Mouse (Mus musculus) heart, embryonic 12.5 days (tissue): ENCODE results near the gene a. TPM values are rescaled to one million over a fixed set of nuclear protein-coding genes. Genes with fewer than 3 reads are reported as not detected.
A peak's percentile ranks its signal among the peaks of the same experiment; 100 is the strongest.

Source experiments
- ATAC-seq: fragments of 200-750 bp; cut with Nextera tagmentation; 2 replicates; pipeline ENCODE4 v1.8.0; 2017; ENCODE audit warnings: moderate TSS enrichment, moderate library complexity; ENCODE audit not compliant: insufficient number of reproducible peaks, low FRiP score
- H3K27ac ChIP-seq: fragments of 300-500 bp; sonication (generic); 2 replicates; pipeline ENCODE4 v1.5.1; 2016; ENCODE audit warnings: mild to moderate bottlenecking, moderate library complexity; ENCODE audit not compliant: poor library complexity, severe bottlenecking
- H3K27me3 ChIP-seq: fragments of 300-500 bp; sonication (generic); replicated peaks from 2 replicates; pipeline ENCODE4 v1.6.1; 2016; ENCODE audit warnings: mild to moderate bottlenecking, moderate library complexity
- H3K36me3 ChIP-seq: fragments of 300-500 bp; sonication (generic); 2 replicates; pipeline ENCODE4 v1.6.1; 2016; ENCODE audit warnings: mild to moderate bottlenecking, moderate library complexity
- H3K4me1 ChIP-seq: fragments of 300-500 bp; sonication (generic); replicated peaks from 2 replicates; pipeline ENCODE4 v1.6.1; 2016; ENCODE audit warnings: mild to moderate bottlenecking
- H3K4me2 ChIP-seq: fragments of 300-500 bp; sonication (generic); 2 replicates; pipeline ENCODE4 v1.6.1; 2016; ENCODE audit warnings: mild to moderate bottlenecking, moderate library complexity
- H3K4me3 ChIP-seq: fragments of 300-500 bp; sonication (generic); 2 replicates; pipeline ENCODE4 v1.5.1; 2016; ENCODE audit warnings: mild to moderate bottlenecking
- H3K9ac ChIP-seq: fragments of 300-500 bp; sonication (generic); 2 replicates; pipeline ENCODE4 v1.6.1; 2016; ENCODE audit warnings: mild to moderate bottlenecking, moderate library complexity
- H3K9me3 ChIP-seq: fragments of 300-500 bp; sonication (generic); replicated peaks from 2 replicates; pipeline ENCODE4 v1.6.1; 2016; ENCODE audit warnings: mild to moderate bottlenecking, moderate library complexity
- WGBS: fragments of 180-500 bp; shearing (Covaris S2); methylation state at CpG from one replicate; pipeline ENCODE4 v1.1.7; 2016; 5-methylcytosine and 5-hydroxymethylcytosine counted together
- polyA plus RNA-seq: library from polyadenylated mRNA; unstranded; fragments of >200 nt; fragmentation: Nextera tagmentation; extraction: Ambion mirVana; gene quantifications from 2 replicates; pipeline ENCODE4 v1.2.1, GENCODE M21; 2016

a gene
- polyA plus RNA-seq, 1 experiment from 2014 or later = not detected

DNA sequence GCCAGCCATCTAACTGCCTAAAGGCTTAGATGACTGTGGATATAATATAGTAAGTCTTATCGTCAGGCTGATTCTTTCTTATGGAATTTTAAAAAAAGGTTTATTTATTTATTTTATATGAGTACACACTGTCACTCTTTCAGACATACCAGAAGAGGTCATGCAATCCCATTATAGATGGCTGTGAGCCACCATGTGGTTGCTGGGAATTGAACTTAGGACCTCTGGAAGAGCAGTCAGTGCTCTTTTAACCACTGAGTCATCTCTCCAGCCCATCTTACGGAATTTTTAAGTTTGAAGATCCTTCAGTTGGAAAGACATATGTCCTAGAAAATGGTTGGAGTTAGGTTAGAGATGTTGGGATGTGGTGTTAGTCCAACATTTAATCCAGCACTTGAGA lies 22.2 kb downstream of the a start:
- Histone ChIP-seq H3K27ac (no peak overlapping the region), H3K9me3 (no peaks in the 10 kb centered on the region), H3K4me2 (no peak overlapping the region), H3K4me3 (no peak overlapping the region), H3K4me1 (peaks cover 43% of the 10 kb centered on the region), H3K27me3 (no peaks in the 10 kb centered on the region), H3K9ac (no peak overlapping the region), H3K36me3 (no peaks in the 10 kb centered on the region)
- no peak for ATAC-seq
- WGBS = 92% methylated on average over 2 of the region's 2 CpGs

DNA sequence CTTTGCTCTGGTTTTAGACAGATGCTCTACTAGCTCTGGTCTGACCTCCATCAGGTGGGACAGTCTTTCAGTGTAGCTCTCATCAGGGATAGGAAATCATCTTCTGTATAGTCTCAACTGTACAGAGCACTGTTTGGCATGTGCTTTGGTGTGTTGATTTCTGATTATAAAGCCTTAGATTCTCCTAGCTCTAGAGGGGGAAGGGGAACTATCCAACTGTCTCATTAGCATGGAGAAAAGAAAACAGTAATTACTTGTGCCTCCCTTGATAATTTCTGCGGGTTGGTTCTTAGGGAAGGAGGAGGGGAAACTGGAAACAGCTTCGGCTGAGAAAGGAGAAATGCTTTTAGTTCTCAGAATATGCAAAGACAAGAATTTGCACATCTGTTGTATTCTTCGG lies 25.9 kb downstream of the a start:
- WGBS = 53% methylated on average over 3 of the region's 3 CpGs

DNA sequence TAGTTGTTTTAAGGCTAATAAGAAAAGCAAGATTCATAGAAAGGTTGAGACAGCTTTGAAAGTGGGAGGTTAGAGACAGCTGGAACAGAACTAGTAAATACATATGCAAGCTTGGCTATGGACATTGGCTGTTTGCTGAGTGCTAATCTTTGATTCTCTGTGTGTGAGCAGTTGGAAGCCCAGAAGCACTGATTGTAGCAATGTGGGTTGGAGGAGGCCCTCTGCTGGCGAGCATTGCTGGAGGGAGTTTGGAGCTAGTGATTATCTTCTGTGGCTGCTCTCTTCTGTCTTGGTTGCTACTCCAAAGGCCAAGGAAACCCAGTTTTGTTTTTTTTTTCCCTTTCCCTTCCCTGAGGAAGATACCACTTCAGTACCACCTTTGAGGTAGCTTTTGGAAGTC lies 26.6 kb downstream of the a start:
- Histone ChIP-seq H3K9me3 (no peaks in the 10 kb centered on the region), H3K4me3 (no peak overlapping the region), H3K36me3 (no peaks in the 10 kb centered on the region), H3K27ac (no peak overlapping the region), H3K4me1 (peaks cover 52% of the 10 kb centered on the region), H3K9ac (no peak overlapping the region), H3K27me3 (no peaks in the 10 kb centered on the region), H3K4me2 (no peak overlapping the region)
- no peak for ATAC-seq
- WGBS = 9% methylated on average over 1 of the region's 1 CpGs

More for the DNA sequence above, 25.9 kb downstream of the a start:
- Histone ChIP-seq H3K9me3 (no peaks in the 10 kb centered on the region), H3K4me3 (no peak overlapping the region), H3K9ac (no peak overlapping the region), H3K4me2 (no peak overlapping the region), H3K27ac (peak overlapping the region; percentile 8; the same call in 1 of the 2 replicates), H3K36me3 (no peaks in the 10 kb centered on the region), H3K4me1 (peaks cover 54% of the 10 kb centered on the region), H3K27me3 (no peaks in the 10 kb centered on the region)
- no peak for ATAC-seq

DNA sequence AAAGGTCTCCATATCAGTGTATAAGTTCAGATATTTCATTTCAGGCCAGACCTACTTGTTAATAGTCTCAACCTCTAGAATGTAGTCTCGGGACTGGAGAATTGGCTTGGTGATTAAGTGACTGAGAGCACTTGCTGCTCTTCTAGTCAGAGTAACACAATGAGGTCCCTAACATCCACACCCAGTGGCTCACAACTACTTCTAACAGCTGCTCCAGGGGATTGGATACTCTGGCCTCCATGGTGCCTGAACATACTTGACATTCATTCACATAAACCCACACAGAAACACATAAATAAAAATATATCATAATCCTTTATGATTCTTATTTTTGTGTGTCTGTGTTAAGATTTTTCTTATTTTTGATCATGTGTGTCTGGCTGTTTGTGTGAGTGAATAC lies 27.4 kb downstream of the a start:
- WGBS = 65% methylated on average over 1 of the region's 1 CpGs
- Histone ChIP-seq H3K27me3 (no peaks in the 10 kb centered on the region), H3K36me3 (no peaks in the 10 kb centered on the region), H3K9me3 (no peaks in the 10 kb centered on the region), H3K4me2 (no peak overlapping the region), H3K4me1 (peaks cover 52% of the 10 kb centered on the region), H3K27ac (no peak overlapping the region), H3K4me3 (no peak overlapping the region), H3K9ac (no peak overlapping the region)
- no peak for ATAC-seq

DNA sequence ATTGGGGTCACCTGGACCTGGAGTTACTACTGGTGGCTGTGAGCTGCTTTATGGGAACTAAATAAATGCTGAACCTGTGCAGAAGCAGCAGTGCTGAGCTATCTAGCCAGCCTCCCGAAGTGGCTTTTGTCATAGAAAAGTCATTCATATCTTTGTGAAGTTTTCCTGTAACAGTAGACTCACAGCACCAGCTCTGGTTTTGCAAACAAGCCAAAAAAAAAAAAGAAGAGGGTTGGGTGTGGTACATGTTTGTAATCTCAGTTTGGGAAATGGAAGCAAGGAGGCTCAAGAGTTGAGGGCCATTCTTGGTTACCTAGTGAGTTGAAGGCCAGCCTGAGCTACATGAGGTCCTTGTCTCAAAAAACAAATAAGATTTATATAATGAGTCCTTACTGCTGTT lies 29.1 kb downstream of the a start:
- peak overlapping the region; percentile 33; the same call in 1 of the 2 replicates for H3K27ac ChIP-seq

DNA sequence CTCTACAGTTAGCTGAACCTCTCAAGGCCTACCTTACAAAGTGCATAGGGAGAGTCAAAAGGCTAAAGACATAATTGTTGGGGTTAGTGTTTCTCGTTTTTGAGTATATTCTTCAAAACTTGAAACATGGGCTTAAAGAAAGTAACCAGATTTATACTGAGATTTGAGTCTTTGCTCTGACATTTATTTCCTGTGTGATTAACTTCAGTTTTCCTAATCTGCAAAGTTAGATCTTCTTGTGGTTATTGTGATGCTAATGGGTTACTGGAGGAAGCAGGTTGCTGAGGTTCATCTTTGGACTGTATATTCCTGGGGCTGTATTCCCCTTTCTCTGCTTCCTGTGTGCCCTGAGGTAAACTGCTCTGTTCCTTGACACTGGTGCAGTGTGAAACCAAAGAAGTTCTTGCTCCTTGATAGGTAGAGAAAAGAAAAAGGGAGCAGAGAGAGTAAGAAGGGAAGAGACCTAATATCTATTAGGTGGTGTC lies 34.9 kb downstream of the a start:
- H3K27ac ChIP-seq = no peak overlapping the region
- no peaks in the 10 kb centered on the region for H3K9me3 ChIP-seq
- no peak overlapping the region for H3K9ac ChIP-seq
- H3K4me1 ChIP-seq = peaks cover 17% of the 10 kb centered on the region
- 90% methylated on average over 1 of the region's 1 CpGs for WGBS
- no peak overlapping the region for H3K4me3 ChIP-seq
- no peaks in the 10 kb centered on the region for H3K27me3 ChIP-seq
- no peak for ATAC-seq
- H3K36me3 ChIP-seq = no peaks in the 10 kb centered on the region
- no peak overlapping the region for H3K4me2 ChIP-seq

More for the DNA sequence above, 29.1 kb downstream of the a start:
- no peaks in the 10 kb centered on the region for H3K27me3 ChIP-seq
- no peaks in the 10 kb centered on the region for H3K9me3 ChIP-seq
- no peak for ATAC-seq
- H3K9ac ChIP-seq = no peak overlapping the region
- peaks cover 50% of the 10 kb centered on the region for H3K4me1 ChIP-seq
- H3K4me3 ChIP-seq = no peak overlapping the region
- H3K36me3 ChIP-seq = no peaks in the 10 kb centered on the region
- H3K4me2 ChIP-seq = no peak overlapping the region
- WGBS = 54% methylated on average over 1 of the region's 1 CpGs

DNA sequence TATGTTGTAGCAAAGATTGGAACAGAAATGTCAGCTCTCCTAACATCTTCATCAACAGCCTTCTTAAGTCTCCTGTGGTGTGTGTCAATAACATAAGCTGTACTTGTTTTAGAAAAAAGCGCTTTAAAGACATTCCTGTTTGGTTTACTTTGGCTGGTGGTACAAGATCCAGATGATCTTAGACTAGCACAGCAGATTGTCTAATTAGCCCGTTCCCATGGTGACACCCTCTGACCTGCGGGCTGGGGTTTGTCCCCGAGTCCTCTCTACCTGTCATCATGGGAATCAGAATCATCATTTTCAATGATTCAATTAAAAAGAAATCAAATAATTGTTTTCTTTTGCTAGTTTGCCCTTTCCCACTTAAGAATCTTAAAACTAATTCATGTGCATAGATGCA lies 36.3 kb downstream of the a start:
- Histone ChIP-seq H3K27ac (no peak overlapping the region), H3K4me3 (no peak overlapping the region), H3K36me3 (no peaks in the 10 kb centered on the region), H3K4me1 (peaks cover 19% of the 10 kb centered on the region), H3K9ac (no peak overlapping the region), H3K27me3 (no peaks in the 10 kb centered on the region), H3K4me2 (no peak overlapping the region), H3K9me3 (no peaks in the 10 kb centered on the region)
- 84% methylated on average over 4 of the region's 4 CpGs for WGBS
- no peak for ATAC-seq

DNA sequence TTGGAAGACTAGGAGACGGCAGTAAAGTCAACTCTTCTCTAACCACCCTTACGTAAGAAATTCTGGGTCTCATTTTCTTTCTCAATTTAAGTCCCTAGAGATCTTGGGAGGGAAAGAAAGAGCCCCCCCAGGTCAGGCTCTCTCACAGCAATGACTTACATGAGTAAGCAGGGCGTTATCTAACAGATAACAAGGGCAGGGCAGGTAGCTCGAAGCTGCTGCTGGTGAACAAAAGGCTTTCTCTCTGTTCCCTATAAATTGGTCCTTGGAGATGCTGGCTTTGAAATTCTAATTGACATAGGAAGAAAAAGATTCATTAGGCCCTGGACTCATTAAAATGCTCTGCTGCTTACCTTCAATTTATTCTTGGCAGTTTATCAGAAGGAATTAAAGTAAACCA lies 41.3 kb downstream of the a start:
- Histone ChIP-seq H3K27ac (no peak overlapping the region), H3K4me3 (no peak overlapping the region), H3K27me3 (no peaks in the 10 kb centered on the region), H3K9me3 (no peaks in the 10 kb centered on the region), H3K4me1 (peaks cover 29% of the 10 kb centered on the region), H3K36me3 (peaks cover 3% of the 10 kb centered on the region; the same call in 1 of the 2 replicates), H3K4me2 (no peak overlapping the region), H3K9ac (no peak overlapping the region)
- no peak for ATAC-seq
- 47% methylated on average over 4 of the region's 4 CpGs for WGBS

DNA sequence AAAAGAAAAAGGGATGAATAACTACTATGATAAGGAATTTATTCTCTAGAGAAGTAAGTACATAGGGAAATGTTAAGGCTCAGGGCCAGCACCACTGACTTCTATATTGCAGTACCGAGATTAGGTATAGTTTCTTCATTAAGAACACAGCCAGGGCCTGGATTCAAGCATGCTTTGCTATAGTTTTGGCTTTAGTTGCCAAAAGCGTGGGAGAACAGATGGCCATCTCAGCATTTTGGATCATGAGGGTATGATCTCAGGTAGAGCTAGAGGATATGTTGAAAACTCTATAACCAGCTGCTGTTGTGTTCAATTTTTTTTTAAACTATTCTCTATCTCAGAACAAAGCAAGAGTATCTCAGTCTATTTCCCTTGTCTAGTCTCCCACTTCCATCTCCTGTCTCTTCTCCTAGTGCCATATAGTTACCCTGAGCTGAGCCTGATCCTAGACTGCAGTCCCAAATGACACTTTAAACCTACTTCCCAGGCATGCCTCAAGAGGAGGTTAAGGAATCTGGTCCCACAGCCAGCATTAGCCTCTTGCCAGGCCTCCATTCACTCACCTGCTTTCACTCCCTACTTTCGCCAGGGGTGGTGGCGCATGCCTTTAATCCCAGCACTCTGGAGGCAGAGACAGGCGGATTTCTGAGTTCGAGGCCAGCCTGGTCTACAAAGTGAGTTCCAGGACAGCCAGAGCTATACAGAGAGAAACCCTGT lies 43.1 kb downstream of the a start:
- Histone ChIP-seq H3K4me2 (no peak overlapping the region), H3K9ac (no peak overlapping the region), H3K9me3 (no peaks in the 10 kb centered on the region), H3K36me3 (peaks cover 3% of the 10 kb centered on the region; the same call in 1 of the 2 replicates), H3K4me3 (no peak overlapping the region), H3K27ac (no peak overlapping the region), H3K27me3 (no peaks in the 10 kb centered on the region), H3K4me1 (peaks cover 25% of the 10 kb centered on the region)
- WGBS = 92% methylated on average over 6 of the region's 6 CpGs
- ATAC-seq = no peak

DNA sequence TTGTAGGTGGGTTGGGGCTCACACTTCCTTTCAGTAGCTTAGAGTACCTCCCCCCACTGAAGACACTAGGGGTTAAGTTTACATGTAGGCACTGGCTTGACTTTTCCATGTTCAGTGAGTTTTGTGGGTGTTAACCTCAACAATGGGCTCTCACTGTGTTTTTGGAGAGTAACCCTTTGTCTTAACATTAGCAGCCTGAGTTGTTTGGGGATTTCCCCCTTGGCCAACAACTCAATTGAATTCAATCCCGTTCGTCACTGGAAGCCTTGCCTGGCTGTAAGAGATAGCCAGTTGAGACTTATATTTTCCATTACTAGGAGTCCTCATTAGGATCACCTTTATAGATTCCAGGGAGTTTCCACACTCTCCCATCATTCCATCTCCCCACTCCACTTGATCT lies 45.3 kb downstream of the a start:
- H3K9ac ChIP-seq = no peak overlapping the region
- H3K4me3 ChIP-seq = no peak overlapping the region
- no peak for ATAC-seq
- no peaks in the 10 kb centered on the region for H3K27me3 ChIP-seq
- no peak overlapping the region for H3K4me2 ChIP-seq
- H3K9me3 ChIP-seq = no peaks in the 10 kb centered on the region
- peaks cover 3% of the 10 kb centered on the region; the same call in 1 of the 2 replicates for H3K36me3 ChIP-seq
- H3K4me1 ChIP-seq = peaks cover 18% of the 10 kb centered on the region
- 83% methylated on average over 2 of the region's 2 CpGs for WGBS
- H3K27ac ChIP-seq = no peak overlapping the region

DNA sequence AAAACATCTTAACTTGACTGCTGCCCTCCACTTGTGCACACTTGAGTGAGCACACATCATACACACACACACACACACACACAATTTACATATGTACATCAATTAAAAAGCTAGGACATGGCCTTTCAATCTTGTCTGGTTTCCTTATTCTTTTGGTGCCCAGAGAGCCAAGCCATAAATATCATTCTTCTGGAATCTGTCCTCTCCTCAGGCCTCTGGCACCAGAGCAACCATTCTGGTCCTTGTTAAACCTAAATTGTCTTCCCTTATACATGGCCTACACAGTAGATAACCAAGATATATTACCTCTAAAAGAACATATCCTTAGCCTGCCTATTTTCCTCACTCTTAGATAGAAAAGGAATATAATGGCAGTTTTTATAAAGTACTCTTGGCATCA lies 56.9 kb downstream of the a start:
- Histone ChIP-seq H3K4me2 (no peak overlapping the region), H3K36me3 (peaks cover 29% of the 10 kb centered on the region), H3K9ac (no peak overlapping the region), H3K4me1 (0 out of 2 replicates have a peak, but pooled peaks cover 7% of the 10 kb centered on the region), H3K9me3 (no peaks in the 10 kb centered on the region), H3K27me3 (no peaks in the 10 kb centered on the region), H3K27ac (no peak overlapping the region), H3K4me3 (no peak overlapping the region)
- no peak for ATAC-seq

DNA sequence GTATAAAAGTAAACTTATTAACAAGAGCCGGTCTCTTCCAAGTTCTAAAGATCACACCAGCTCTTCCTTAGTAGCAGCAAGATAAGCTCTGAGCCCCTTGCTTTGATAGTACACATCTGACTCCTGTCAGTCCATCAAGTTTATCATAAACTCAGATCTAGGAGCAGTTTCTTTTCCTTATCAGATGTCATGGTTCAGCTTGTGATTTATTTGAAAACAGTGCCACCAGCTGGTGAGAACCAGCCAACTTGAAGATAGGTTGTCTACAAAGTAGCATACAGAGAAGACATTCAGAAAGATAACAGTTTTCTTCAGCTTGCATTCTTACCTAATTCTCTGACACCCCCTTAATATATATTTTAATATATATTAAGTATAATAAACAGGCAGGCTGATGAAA lies 64.2 kb downstream of the a start:
- Histone ChIP-seq H3K9ac (no peak overlapping the region), H3K9me3 (no peaks in the 10 kb centered on the region), H3K27ac (no peak overlapping the region), H3K4me3 (no peak overlapping the region), H3K4me1 (peaks cover 6% of the 10 kb centered on the region), H3K4me2 (no peak overlapping the region), H3K27me3 (no peaks in the 10 kb centered on the region), H3K36me3 (peaks cover 37% of the 10 kb centered on the region)
- ATAC-seq = no peak
- WGBS = 96% methylated on average over 1 of the region's 1 CpGs
